Mouse (Mus musculus): ENCODE results near the gene Tbc1d16. TPM values are rescaled to one million over a fixed set of nuclear protein-coding genes. Genes with fewer than 3 reads are reported as not detected.
A peak's percentile ranks its signal among the peaks of the same experiment; 100 is the strongest.
"Not testable (repeated sequence)": the region's sequence is repeated elsewhere in the genome, so short reads cannot be mapped to it uniquely, and the experiment has no call there.

Tbc1d16 gene
- total RNA-seq (2021): 10 to 100 TPM; 25.9 to 29.7 TPM
- long read RNA-seq, experiment 1, partial matches to known transcripts: 2 of 6 reads
- long read RNA-seq, experiment 1, other reads (novel, unspliced or antisense): 4 of 6 reads
- long read RNA-seq, experiment 2, full-length matches to known transcripts: 7 of 28 reads
- long read RNA-seq, experiment 2, partial matches to known transcripts: 2 of 28 reads
- long read RNA-seq, experiment 2, other reads (novel, unspliced or antisense): 19 of 28 reads

DNA sequence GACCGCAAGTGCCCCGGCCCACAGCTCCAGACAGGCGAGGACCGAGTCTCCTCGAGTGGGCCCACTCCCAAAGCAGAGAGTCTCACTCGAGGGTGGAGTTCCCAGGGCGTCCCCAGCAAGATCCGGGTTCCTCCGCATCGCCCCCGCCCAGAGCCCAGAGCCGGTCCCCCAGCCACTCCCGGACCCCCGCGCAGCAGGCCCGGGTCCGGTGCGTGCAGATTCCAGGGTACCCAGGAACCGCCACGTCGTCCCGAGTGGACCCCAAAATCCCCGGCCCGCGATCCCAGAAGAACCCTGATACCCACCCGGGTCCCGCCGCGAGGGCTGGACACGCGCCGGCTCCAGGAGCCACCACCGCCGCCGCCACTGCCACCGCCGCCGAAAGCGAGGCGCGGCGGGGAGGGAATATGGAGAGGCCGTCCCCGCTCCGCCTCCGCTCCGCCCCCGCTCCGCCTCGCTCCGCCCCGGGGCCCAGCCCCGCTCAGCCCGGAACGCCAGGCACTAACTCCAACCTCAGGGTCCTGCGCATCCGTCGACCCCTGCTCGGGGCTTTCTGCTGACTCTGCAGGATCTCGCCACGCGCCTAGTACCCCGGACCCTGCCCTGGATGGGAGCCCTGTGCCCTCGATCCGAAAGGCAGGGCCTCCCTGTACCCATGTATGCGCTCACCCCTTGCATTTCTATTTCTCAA, at the start of gene Tbc1d16, which contains the start of gene Ccdc40:
Gene Tbc1d16 (minus strand): TSS at position 409 of the 691 bp plus-strand sequence.
Gene Ccdc40 (plus strand): TSS at position 482 of the 691 bp plus-strand sequence.
- DNase-seq (ENCODE audit: low spot score in 2 of 2): peak; percentile 24 to 37

DNA sequence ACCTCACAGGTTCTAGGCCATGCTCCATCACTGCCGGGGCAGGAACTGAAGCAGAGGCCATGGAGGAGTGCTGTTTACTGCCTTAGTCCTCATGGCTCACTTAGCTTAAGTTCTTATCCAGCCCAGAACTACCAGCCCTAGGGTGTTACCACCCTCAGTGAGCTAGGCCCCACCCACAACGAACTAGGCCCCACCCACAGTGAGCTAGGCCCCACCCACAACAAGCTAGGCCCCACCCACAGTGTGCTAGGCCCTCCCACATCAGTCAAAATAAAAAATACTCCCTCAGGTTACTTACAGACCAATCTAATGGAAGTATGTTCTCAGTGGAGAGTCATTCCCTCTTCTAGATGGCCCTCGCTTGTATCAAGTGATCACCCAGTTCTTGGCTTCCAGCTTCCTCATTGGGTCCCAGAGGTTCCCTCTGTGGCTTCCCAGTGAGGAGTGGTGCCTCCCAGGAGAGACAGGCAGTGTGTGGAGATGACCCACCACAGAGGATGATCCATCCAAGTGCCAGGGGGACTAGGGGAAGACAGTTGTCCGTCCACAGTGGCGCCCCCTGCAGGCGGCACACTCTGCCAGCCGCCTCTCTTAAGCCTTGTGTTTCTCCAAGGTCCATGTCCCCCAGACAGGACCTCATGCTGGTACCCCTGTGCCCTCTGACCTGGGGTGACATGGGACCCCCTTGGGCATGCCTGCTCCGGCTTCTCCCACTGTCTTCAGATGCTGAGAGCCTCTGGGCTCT, 45.1 kb upstream of the Tbc1d16 start:
- no peak for DNase-seq (ENCODE audit: low spot score in 2 of 2)

- DNase-seq (ENCODE audit: low spot score in 2 of 2): not testable (repeated sequence)
Observed at GRCm38 (mm10) chr11:119272492-119272891, 44.2 kb upstream of the Tbc1d16 start.

GRCm38 (mm10) chr11:119268557-119269195, 40.4 kb upstream of the Tbc1d16 start:
- no peak for DNase-seq (ENCODE audit: low spot score in 2 of 2)

GRCm38 (mm10) chr11:119267768-119268556, 39.7 kb upstream of the Tbc1d16 start, which contains the start of gene Gaa:
TSS of gene Gaa (plus strand) at chr11:119267887.
- DNase-seq (ENCODE audit: low spot score in 2 of 2): peak; percentile 88 to 97

DNA sequence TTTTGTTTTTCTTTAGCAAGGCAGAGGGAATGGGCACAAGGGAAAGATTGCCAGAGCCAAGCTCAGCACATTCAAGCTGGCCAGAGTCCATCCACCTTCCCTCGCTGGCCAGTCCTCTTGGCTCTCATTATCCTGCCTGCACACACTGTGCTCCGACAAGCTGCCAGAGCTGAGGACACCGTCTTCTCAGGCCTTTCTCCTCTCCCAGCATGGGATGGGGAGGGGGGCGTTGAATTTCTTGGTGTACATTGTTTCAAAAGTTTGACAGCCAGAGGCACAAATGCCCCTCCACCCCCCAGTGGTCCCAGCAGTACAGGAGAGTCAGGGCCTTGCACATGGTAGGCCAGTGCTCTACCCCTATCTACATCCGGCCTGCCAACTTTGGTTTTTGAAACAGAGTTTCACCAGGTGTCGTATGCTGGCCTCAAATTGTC, 39.0 kb upstream of the Tbc1d16 start:
- DNase-seq (ENCODE audit: low spot score in 2 of 2): no peak

- no peak for DNase-seq (ENCODE audit: low spot score in 2 of 2)
Observed at GRCm38 (mm10) chr11:119265811-119266210, 37.5 kb upstream of the Tbc1d16 start.

DNA sequence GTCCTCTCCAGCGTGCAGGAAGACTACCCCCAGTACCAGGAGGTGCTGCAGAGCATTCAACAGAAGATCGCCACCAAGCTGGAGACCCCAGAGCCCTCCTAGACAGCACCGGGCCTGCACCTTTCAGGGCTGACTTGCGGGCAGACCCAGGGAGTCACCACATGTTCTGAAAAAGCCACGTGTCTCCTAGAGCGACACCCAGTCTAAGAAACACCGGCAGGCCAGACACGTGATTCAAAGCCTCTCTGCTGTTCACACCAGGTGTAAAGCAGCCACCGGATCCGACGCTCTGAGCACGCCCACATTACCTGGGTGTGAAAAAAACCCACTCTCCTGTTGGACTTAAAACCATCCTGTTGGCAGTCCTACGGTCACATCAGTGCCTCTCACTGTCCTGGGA, 36.1 kb upstream of the Tbc1d16 start:
- DNase-seq (ENCODE audit: low spot score in 2 of 2): no peak

DNA sequence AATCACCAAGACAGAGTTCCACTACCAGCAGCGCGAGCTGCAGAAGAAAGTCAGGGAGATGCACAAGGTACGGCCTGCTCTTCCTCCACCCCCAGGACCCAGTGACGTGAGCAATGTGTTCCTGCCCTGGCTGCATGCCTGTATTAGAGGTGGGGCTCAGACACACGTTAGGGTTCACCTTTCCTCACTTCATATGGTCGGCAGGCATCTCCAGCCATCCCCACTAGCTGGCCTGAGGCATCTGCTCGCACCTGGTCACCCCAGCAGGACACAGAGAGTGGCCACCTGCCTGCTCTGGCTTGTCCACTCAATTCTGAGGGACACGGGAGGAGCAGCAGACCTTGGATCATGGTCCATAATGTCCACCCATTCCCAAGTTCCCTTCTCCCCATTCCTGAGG, 31.7 kb upstream of the Tbc1d16 start:
- DNase-seq (ENCODE audit: low spot score in 2 of 2): no peak

DNA sequence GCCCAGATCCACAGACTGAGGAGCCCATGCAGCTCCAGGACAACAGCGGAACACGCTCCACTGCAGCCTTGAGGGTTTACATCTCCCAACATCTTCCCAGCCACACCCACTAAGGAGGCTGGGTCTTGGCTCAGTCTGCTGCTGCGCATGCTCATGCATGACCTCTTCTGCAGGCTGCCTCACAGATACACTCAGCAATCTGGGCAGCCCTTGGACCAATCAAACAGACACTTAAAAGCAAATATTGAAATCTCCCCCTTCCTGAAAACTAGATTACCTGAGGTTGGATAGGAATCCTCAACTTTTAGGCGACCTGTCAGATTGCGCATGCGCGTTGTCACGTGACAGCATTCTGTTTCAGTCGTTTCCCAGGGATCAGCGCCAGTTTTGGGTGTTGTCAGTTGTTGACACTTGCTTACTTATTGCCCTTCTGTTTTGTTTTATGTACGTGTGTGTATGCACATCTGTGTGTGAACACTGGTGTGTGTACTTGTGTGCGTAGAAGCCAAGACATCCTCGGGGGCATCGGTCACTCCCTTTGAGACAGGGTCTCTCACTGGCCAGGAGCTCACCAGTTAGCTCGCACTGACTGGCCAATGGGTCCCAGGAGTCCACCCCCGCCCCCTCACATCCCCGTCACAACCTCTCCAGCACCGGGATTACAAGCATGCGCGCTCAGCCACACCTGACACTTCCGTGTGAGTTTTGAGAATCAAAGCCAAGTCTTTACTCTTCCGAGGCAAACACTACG, 30.4 kb upstream of the Tbc1d16 start:
- peak in 1 of 2 experiments; percentile 33 for DNase-seq (ENCODE audit: low spot score in 2 of 2)

DNA sequence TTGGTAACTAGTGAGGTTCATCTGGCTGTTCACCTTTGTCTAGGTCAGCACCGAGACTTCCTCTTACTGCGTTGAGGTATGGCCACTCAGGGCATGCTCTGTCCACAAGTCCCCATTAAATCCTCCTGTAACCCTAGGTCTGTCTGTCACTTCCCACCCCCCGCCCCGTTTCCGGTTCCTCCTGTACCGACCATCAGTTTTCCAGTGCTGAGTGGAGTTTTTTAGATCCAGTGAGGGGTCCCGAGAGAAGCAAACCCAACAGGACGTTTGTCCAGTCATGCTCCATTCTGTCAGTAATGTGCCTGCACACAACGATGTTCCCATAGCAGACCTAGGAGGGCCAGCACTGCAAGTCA, 29.9 kb upstream of the Tbc1d16 start:
- DNase-seq (ENCODE audit: low spot score in 2 of 2): no peak

DNA sequence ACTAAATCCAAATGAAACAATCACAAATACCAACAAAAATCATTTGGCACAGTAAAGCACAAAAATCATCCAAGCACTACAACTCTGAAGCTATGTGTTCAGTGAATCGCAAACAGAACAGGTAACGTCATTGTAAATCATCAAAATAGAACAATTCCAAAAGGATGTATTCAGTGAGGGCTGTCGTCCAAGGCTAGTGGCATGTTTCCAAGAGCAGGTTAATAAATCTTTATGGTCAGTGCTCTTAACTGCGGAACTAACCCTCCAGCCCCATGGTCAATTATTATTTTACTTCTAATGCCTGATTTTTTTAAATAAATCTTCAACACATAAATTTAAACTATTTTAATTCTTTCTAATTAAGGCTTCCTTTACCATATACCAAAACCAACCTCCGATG, 28.3 kb upstream of the Tbc1d16 start:
- not testable (repeated sequence) for DNase-seq (ENCODE audit: low spot score in 2 of 2)

GRCm38 (mm10) chr11:119252854-119253541, 24.7 kb upstream of the Tbc1d16 start:
- no peak for DNase-seq (ENCODE audit: low spot score in 2 of 2)

DNA sequence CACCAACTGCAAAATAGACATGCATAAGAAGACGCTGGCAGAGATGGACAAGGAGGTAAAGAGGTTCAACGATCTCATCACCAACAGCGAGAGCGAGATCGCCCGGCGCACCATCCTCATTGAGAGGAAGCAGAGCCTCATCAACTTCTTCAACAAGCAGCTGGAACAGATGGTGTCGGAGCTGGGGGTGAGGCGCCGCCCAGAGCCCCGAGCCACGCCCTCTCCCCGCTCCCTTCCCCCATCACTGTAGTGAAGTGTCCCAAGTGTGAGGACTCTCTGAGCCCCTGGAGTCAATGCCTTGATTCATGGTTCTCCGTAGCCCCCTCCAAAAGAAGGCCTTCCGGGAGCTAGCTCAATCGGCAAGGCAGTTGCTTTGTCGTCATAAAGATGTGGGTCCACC, 22.7 kb upstream of the Tbc1d16 start:
- no peak for DNase-seq (ENCODE audit: low spot score in 2 of 2)

DNA sequence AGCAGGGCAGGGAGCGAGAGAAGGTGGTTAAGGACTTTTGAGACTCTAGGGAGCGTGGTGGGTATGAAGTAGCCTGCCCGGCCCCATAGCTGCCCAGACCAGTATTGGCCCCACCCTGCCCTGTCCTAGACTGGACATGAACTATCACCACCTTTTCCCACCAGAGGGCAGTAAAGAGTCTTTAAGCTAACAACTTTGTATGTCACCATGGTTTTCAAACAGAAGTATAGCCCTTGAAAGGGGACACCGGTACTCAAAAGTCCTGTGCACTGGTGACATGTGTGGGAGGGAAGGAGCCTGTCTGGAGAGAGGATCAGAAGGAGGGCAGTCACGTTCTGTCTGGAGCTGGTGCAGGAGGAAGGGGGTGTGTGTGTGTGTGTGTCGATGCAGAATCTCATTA, 20.7 kb upstream of the Tbc1d16 start:
- no peak for DNase-seq (ENCODE audit: low spot score in 2 of 2)

- DNase-seq (ENCODE audit: low spot score in 2 of 2): not testable (repeated sequence)
Observed at GRCm38 (mm10) chr11:119245543-119245942, 17.2 kb upstream of the Tbc1d16 start.

DNA sequence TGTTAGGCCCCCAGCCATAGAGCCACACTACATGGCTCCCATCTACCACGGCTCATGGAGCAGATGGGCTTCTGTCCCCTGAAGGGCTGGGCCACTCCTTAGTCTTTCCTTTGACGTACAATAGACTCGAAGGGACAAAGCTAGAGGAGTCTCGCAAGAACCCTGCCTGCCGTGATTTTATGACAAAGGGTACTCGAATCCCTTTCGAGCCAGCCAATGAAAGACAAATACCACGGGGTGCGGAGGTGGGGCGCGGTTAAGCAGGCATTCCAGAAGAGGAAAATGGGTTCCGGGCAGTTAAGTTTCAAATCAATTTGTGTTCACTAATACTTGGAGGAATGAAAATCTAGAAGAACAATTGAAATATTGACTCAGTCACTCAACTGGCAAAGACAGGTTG, 11.2 kb upstream of the Tbc1d16 start:
- DNase-seq (ENCODE audit: low spot score in 2 of 2): no peak

GRCm38 (mm10) chr11:119238305-119238721, 10.0 kb upstream of the Tbc1d16 start:
- DNase-seq (ENCODE audit: low spot score in 2 of 2): no peak

GRCm38 (mm10) chr11:119237568-119238304, 9.4 kb upstream of the Tbc1d16 start:
- DNase-seq (ENCODE audit: low spot score in 2 of 2): no peak

Data from adrenal gland, postnatal 4 days (tissue).